9 mouse cellular contexts compared by ENCODE assay signal in the genomic region with DNA sequence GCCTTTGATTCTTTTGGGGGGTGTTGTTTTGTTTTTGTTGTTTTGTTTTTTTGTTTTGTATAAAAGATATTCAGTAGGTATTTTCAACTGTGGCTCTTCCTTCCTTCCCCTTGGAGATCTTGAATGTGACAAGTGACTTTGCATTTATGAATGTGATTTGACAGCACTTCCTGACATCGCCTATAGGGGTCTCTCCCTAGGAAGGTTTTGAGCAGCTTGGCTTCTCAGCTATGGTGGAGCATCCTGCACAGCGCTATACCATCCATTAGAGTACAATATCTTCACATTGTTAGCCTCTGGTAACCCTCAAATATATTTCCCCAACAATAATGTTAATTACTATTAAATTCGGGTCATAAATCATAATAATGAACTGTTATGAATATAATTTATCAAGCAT.
DNase-seq lines count a peak whose midpoint lies in the region; ATAC-seq and TF ChIP-seq lines count a peak whose summit lies in the region.
"Had no signal": no experiment of that assay in that cellular context is flagged by ENCODE, and none has a peak within 500 bp of the region (broad histone marks: within the 10 kb centered on the region; RNA-seq: fewer than 3 reads in every experiment).

No protein-coding gene starts in this region.

- H3K27ac ChIP-seq in ES-E14 (ENCODE audit: insufficient read depth, low read depth, low read length, poor library complexity, severe bottlenecking), result no peak overlapping the region

- no peaks in the 10 kb centered on the region for H3K36me3 ChIP-seq in ES-E14 (ENCODE audit: control insufficient read depth, insufficient read depth, low read length, poor library complexity, severe bottlenecking)

- peak; percentile 83 for ATAC-seq in granulocyte monocyte progenitor cell, adult 5-6 weeks (replicated peaks; ENCODE audit: poor library complexity, severe bottlenecking)

- peaks cover 0 to 3% of the 10 kb centered on the region in 2 experiments; a peak in 2 of 4 replicates for H3K4me1 ChIP-seq in ES-E14 (ENCODE audit: control insufficient read depth in 2 of 2, insufficient read depth in 2 of 2, low read length in 2 of 2, poor library complexity in 1 of 2)

- no peak overlapping the region for H3K4me3 ChIP-seq in ES-E14 (ENCODE audit: insufficient read depth in 1 of 2, low read depth in 1 of 2, low read length in 2 of 2, poor library complexity in 1 of 2, severe bottlenecking in 1 of 2)
- H3K4me3 ChIP-seq: embryonic facial prominence, embryonic 13.5 days; myocyte had no signal

- H3K9ac ChIP-seq in ES-E14 (ENCODE audit: insufficient read depth, low read depth, low read length, poor library complexity, severe bottlenecking), result no peak overlapping the region
- H3K9ac ChIP-seq: embryonic facial prominence, embryonic 13.5 days had no signal

- DNase-seq in kidney, adult 9 months, result peak; percentile 26
- DNase-seq in kidney, adult 11 months, result no peak
- peak; percentile 40 for DNase-seq in ES-E14 (ENCODE audit: low read depth, low spot score)
- DNase-seq in spleen, postnatal 36 days (ENCODE audit: low spot score in 2 of 2), result peak; percentile 40 to 50
- DNase-seq in left cerebral cortex, adult 11 months (ENCODE audit: low spot score), result no peak
- DNase-seq in urinary bladder, postnatal 25 days (ENCODE audit: low spot score), result no peak

- no peaks in the 10 kb centered on the region for H3K9me3 ChIP-seq in ES-E14 (ENCODE audit: control insufficient read depth, insufficient read depth, low read depth, low read length)
- H3K9me3 ChIP-seq: embryonic facial prominence, embryonic 13.5 days had no signal

- in situ Hi-C loops in ES-E14 (cut with MboI; ENCODE audit: low sequenced_read_pairs in 2 of 2, unreplicated experiment in 2 of 2), result no loop called here

TF ChIP-seq in ES-E14, 5 proteins besides CTCF, POLR2A, EP300 and RAD21:
- TF ChIP-seq MAFK (IDR thresholded peaks at IDR 0.05; ENCODE audit: insufficient read depth, low read depth, low read length) (no peak), HCFC1 (IDR thresholded peaks at IDR 0.05; ENCODE audit: borderline replicate concordance, insufficient read depth, low read length) (no peak)

Comparison
In these comparisons a context has a peak if more than half of its experiments do, and no peak if none do; other contexts are left out.
1. DNase-seq: peak in kidney, adult 9 months (single experiment), ES-E14 (single experiment) and spleen, postnatal 36 days (2 of 2); none in kidney, adult 11 months (single experiment), left cerebral cortex, adult 11 months (single experiment) and urinary bladder, postnatal 25 days (single experiment).